Mouse (Mus musculus) mouse trophoblast stem cell (cell line): ENCODE measurements around the gene Acot6.
"Not testable (repeated sequence)": the region's sequence is repeated elsewhere in the genome, so short reads cannot be mapped to it uniquely, and the experiment has no call there.

ENCODE experiments used
- in situ Hi-C, 2 experiments: fragments of 300-500 bp; cut with MseI, MboI; formaldehyde crosslinking; loops; 2 replicates in 1 of 2; 3 replicates in 1 of 2; pipeline ENCODE4 v1.15.1; 2025

Gene Acot6

DNA sequence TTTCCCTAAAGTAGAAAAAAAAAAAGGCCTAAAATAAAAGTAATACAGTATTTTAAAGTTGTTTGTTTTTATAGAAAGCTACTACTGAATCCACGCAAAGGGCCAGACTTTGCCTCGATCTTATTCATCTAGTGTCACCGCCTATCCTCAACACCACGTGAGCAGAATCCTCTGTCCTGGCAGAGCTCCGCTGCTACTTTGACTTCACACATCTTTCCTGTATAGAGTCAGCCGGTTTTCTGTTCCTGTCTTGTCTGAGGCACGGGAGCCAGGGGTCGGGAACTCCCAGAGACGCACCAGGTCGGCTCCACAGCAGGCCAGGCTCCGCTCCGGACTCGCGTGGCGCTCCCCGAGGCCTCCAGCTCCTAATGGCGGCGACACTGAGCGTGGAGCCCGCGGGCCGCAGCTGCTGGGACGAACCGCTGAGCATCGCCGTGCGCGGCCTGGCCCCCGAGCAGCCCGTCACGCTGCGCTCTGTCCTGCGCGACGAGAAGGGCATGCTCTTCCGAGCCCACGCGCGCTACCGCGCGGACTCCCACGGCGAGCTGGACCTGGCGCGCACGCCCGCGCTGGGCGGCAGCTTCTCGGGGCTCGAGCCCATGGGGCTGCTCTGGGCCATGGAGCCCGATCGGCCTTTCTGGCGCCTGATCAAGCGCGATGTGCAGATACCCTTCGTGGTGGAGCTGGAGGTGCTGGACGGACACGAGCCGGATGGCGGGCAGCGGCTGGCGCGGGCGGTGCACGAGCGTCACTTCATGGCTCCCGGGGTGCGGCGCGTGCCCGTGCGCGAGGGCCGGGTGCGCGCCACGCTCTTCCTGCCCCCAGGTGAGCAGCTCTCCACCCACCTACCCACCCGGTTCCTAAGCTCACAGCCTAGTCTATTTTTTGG, at the start of gene Acot6:
Acot6 (plus strand) TSS at position 51 of the 889 bp plus-strand sequence.
- in situ Hi-C loops = not testable (repeated sequence)

- in situ Hi-C loops = not testable (repeated sequence)
Observed at GRCm38 (mm10) chr12:84050744-84051143, 49.7 kb upstream of the Acot6 start.

DNA sequence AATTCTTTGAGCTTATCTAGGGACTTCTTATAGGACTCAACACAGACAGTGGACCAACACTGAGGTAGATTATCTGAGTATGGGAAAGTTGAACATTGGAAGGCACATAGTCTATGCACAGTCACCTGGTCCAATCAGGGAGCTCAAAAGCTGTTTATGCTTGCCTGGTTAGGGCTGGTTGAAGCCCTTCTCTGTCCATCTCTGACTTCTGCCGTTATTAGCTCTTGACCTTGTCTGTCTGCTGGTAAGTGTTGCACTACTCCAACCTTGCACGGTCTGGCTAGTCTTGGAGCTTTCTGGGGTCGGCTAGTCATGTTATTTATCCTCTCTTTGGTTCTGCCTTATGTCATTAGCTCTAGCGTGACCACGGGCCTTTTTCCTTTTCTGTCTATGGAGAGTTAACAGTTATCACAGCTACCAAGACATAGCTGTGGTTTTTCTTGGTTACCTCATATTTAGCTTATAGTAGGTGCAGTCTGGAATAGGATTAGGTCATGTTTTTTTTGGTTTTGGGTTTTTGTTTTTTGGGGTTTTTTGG, 48.4 kb upstream of the Acot6 start, which contains the start of gene Acot3:
Acot3 (plus strand) TSS at position 208 of the 538 bp plus-strand sequence.
- in situ Hi-C loops = no loop called here

DNA sequence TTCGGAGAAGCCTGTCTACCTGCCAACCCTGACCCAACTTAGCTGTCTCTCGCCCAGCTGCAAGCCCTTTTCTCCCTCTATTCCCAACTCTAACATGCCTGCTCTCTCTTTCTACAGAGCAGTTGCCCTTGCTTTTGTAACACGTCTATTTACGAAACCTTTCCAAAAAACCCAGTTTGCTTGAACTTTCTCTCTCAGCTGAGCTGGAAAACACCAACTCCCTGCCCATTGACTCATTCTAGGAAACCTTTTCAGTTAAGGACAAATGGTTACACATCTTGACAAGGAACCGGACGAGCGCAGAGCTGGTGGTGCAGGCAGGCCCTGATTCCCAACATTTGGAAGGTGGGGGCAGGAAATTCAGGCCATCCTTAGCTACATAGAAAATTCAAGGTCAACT, 47.8 kb upstream of the Acot6 start:
- in situ Hi-C loops = no loop called here

DNA sequence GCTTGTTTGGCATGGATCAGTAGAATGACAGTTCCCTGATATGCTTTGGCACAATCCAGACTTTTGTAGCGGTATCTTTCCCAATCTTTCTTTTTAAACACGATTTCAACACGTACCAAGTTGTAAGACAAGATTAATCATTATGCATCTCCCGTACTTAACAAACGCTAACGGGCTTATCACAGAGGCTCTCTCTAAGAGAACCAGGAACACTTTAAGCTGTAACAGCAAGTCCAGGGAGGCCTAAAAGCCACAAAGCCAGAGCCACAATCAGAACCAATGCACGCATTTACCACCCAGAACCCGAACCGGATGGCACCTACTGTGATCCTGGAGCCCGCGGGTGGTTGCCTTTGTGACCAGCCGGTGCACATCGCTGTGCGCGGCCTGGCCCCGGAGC, 47.3 kb upstream of the Acot6 start:
- in situ Hi-C loops = no loop called here

DNA sequence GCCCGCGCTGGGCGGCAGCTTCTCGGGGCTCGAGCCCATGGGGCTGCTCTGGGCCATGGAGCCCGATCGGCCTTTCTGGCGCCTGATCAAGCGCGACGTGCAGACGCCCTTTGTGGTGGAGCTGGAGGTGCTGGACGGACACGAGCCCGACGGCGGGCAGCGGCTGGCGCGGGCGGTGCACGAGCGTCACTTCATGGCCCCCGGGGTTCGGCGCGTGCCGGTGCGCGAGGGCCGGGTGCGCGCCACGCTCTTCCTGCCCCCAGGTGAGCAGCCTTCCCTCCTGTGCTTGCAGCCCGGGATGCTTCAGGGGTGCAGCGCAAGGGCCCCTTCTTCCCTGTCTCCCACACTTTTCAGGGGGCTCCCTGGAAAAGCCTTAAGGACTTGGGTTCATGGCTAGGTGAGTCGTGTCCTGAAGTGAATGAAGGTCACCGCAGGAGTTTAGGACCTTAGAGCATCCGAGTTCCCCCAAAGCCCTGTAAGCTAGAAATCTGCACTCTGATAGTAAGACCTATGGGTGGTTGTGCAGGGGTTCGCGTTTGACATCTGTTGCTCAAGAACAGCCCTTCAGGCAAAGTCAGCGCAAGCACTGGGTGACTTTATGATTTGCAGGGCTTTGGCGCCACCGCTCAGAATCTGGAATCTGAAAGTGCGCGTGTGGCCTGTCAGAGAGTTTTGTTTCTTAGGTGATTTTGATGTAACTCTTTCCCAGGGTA, 46.6 kb upstream of the Acot6 start:
- in situ Hi-C loops = no loop called here

- in situ Hi-C loops = loop anchor here in 1 of 2 experiments (5.0 kb wide), 1 partner anchor 89 kb away; no protein-coding TSS in a partner anchor
Observed at GRCm38 (mm10) chr12:84060946-84061345, 39.5 kb upstream of the Acot6 start.

DNA sequence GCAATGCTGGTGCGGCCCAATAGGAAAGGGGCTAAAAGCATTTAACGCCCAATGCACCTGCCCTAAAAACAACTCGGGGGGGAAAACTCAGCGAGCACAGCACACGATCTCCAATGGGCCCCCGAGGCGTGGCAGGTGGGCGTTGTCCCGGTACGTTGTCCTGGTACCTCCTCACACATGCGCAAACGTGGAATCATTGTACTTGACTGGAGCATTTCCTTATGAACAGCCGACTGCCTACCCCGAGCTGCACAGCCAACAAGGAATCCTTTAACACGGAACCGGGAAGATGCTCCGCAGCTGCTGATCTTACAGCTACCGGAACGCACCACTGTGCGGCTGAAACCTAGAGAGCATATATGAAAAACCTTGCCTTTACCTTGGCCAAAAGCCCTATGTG, 38.1 kb upstream of the Acot6 start:
- in situ Hi-C loops = loop anchor here in 1 of 2 experiments (5.0 kb wide), 1 partner anchor 90 kb away; no protein-coding TSS in a partner anchor

- in situ Hi-C loops = loop anchor here in 1 of 2 experiments (5.0 kb wide), 1 partner anchor 91 kb away; no protein-coding TSS in a partner anchor
Observed at GRCm38 (mm10) chr12:84063228-84063627, 37.2 kb upstream of the Acot6 start.

DNA sequence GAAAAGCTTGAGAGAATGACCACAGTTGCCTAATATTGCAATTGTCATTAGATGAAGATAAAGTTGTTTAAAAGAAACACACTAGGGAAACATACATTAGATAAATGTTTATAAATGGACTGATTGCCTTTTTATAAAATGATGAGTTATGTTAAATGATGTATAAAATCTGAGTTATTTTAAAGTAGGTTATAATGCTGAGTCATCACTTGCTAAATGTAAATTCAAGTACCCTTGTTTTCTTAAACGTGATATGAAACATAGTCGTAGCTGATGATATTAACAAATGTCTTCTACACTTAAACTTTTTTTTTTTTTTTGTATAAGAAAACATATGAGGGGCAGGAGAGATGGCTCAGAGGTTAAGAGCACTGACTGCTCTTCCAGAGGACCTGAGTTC, 36.6 kb upstream of the Acot6 start:
- in situ Hi-C loops = loop anchor here in 1 of 2 experiments (5.0 kb wide), 1 partner anchor 92 kb away; no protein-coding TSS in a partner anchor

DNA sequence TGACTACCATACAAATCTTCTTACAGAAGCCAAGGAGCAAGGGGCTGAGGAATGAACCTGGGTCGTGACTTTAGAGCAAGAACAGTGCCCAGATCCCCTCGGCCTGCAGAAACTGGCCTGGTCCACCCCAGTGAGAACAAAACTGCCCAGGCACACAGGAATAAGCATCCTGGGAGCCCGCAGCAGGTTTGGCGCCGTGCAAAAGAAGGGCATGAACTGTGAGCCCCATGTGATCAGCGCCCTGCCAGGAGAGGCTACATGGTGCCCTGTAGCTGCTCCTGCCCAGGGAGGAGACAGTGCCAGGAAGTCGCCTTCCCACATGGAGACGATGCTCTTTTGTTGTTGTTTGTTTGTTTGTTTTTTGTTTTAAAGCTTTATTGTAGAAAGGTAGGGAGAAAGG, 35.8 kb upstream of the Acot6 start:
- in situ Hi-C loops = loop anchor here in 1 of 2 experiments (5.0 kb wide), 1 partner anchor 92 kb away; no protein-coding TSS in a partner anchor

DNA sequence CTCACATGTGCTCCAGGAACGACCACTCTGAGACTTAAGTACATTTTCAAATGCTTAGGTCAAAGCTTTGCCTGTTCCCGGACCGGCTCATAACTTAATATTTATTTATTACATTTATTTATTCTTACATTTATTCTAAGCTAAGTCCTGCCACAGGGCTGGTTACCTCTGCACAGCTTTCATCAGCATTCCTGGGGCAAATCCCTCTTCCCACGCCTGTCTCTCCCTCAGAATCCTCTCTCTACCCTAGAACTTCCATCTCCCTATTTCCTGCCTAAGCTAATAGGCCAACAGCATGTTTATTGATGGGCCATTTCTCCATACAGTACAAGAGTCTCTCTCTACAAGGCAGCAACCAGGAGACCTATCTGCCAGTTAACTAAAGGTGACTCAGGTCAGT, 32.7 kb upstream of the Acot6 start:
- in situ Hi-C loops = no loop called here

DNA sequence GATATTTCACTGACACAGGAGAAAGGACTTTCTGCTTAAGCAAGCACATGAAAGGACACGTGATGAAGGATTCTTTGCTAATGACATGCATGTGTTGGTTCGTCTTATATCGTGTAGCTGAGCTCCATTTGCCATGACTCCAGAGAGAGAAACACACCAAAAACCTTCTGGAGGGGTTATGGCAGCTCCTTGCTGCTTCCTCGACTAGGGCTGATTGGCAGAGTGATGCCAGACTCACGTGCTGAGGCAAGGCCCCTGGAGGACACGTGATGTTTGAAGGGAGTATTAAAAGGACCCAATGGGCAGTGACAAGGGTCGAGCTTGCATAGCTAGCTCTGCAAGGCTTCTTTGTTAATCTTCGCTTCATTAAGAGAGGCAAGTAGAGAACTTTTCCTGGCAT, 32.2 kb upstream of the Acot6 start:
- in situ Hi-C loops = no loop called here

- in situ Hi-C loops = no loop called here
Observed at GRCm38 (mm10) chr12:84068986-84069385, 31.5 kb upstream of the Acot6 start, which contains the start of gene Acot5. Gene Acot5, plus strand, starts transcription at chr12:84069325.

- in situ Hi-C loops = not testable (repeated sequence)
Observed at GRCm38 (mm10) chr12:84069582-84069981, 30.9 kb upstream of the Acot6 start.

DNA sequence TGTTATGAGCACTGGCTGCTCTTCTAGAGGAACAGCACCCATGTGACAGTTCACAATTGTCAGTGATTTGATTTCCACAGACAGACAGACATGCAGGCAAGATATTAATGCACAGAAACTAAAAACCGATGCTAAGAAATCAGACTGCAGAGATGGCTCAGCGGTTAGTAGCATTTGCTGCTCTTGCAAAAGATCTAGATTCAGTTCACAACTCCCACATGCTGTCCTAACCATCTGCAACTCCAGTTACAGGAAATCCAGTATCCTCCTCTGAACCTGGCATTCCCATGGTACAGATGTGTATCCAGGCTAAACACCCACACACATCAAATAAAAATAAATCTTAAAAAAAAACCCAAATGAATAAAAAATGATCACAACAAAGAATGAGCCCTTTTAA, 28.8 kb upstream of the Acot6 start:
- in situ Hi-C loops = no loop called here

GRCm38 (mm10) chr12:84077371-84077990, 23.0 kb upstream of the Acot6 start:
- in situ Hi-C loops = no loop called here

- in situ Hi-C loops = no loop called here
Observed at GRCm38 (mm10) chr12:84083842-84084241, 16.6 kb upstream of the Acot6 start.

DNA sequence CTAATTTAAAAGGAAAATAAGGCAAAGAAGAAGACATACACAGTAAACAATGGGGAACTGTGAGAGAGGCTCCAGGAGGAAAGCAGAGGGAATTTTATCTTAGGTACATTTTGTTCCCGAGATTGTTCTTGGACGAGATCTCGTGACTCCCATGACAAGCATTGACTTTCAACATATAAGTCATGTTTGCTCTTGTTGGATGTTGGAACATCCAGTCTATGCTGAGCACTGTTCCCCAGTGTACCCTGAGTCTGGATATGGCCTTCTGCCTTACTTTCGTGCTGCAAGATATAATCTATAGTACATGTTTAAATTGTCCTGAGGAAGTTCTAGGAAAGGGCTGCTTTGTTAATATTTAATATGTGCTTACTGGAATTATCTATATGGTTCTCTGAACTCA, 15.9 kb upstream of the Acot6 start:
- in situ Hi-C loops = no loop called here

DNA sequence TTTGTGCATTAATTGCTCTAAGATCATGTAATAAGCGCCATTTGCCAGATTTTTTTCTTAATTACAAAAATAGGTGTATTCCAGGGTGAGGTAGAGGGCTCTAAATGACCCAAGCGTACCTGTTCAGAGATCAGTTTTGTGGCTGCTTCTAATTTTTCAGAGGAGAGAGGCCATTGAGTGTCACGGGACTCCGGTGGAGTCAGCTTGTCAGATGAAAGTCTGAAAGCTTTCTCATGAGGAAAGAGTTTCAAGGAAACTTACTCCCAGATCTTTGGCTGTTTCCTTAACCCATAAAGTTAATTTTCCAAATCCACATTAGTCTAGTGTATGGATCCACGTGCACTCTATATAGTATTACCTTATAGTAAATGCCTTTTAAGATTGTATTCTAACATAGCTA, 5.8 kb upstream of the Acot6 start:
- in situ Hi-C loops = not testable (repeated sequence)

DNA sequence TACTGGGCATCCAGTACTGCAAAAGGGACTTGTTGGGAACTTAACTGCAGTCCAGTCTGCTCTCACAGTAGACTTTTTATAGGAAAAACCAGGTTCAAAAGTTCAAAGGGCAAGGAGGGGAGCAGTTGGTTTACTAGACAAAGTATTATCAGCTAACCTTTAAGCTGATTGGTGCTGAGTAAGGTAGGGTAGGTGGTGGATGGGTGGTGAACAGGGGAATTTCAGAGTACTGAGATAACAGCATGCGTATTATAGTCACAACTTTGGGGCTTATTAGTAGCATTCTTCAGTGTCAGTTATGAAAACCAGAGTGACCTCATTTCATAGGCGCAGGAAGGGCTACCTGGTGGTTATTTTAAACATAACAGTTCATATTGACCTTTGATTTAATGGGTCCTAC, 849 bp upstream of the Acot6 start:
- in situ Hi-C loops = no loop called here

DNA sequence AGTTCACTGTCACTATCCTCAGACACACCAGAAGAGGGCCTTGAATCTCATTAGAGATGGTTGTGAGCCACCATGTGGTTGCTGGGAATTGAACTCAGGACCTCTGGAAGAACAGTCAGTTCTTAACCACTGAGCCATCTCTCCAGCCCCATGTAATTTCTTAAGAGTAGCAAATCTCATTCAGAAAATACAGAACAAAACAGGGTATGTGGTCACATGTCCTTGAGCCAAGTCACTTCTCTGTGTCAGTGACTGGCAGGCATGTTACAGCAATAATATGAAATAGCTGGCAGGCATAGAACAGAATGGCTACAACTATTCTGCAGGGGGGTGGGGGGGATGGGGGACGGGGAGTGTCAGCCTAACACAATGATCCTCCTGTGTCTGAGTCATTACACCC, 383 bp upstream of the Acot6 start:
- in situ Hi-C loops = no loop called here
